Mouse (Mus musculus) gastrocnemius, adult 2 months (tissue): ENCODE data around the gene Mxra8. TPM values are rescaled to one million over a fixed set of nuclear protein-coding genes. Genes with fewer than 3 reads are reported as not detected.

ENCODE experiments used
- DNase-seq: peaks from one replicate; pipeline ENCODE4 v3.0.0; 2022
- H3K27ac ChIP-seq: fragments of 200-600 bp; 2 replicates; pipeline ENCODE4 v1.8.1; 2022; ENCODE audit warnings: mild to moderate bottlenecking
- H3K4me3 ChIP-seq: fragments of 200-600 bp; 2 replicates; pipeline ENCODE4 v1.8.1; 2022; ENCODE audit warnings: mild to moderate bottlenecking, moderate library complexity
- CTCF ChIP-seq: fragments of 200-600 bp; IDR thresholded peaks from 2 replicates; pipeline ENCODE4 v1.8.1; 2022; ENCODE audit warnings: antibody characterized with exemption, mild to moderate bottlenecking, moderate library complexity
- intact Hi-C: fragments of 180-260 bp; cut with DNase I; formaldehyde crosslinking; loops from one replicate; pipeline ENCODE4 v1.15.1; 2025
- total RNA-seq, 2 experiments: library from RNA; stranded (reverse); gene quantifications; 2 replicates each; pipeline ENCODE4 v1.2.3; 2021

Mxra8 gene
- total RNA-seq, 2 experiments from 2014 or later, result 26.4 to 31.3 TPM

GRCm38 (mm10) chr4:155853421-155853820 lies 13.9 kb downstream of the Mxra8 start:
- peak; percentile 30 for DNase-seq
- intact Hi-C loops, result loop anchor here (2.0 kb wide), 1 partner anchor 13 kb away; no protein-coding TSS in a partner anchor
- Histone ChIP-seq H3K4me3 (no peak overlapping the region), H3K27ac (no peak overlapping the region)
- no peak for TF ChIP-seq CTCF

- no peak overlapping the region for H3K27ac ChIP-seq
- no peak overlapping the region for H3K4me3 ChIP-seq
- intact Hi-C loops, result no loop called here
- no peak for TF ChIP-seq CTCF
- DNase-seq, result peak; percentile 22
Observed at GRCm38 (mm10) chr4:155854991-155855390, 15.5 kb downstream of the Mxra8 start.

GRCm38 (mm10) chr4:155856071-155856470 lies 16.6 kb downstream of the Mxra8 start:
- intact Hi-C loops, result no loop called here
- TF ChIP-seq CTCF, result no peak
- peak; percentile 17 for DNase-seq
- Histone ChIP-seq H3K27ac (no peak overlapping the region), H3K4me3 (no peak overlapping the region)

- Histone ChIP-seq H3K4me3 (no peak overlapping the region), H3K27ac (no peak overlapping the region)
- DNase-seq, result no peak
- TF ChIP-seq CTCF, result no peak
- intact Hi-C loops, result no loop called here
Observed at GRCm38 (mm10) chr4:155856881-155857280, 17.4 kb downstream of the Mxra8 start.

GRCm38 (mm10) chr4:155859318-155859717 lies 19.8 kb downstream of the Mxra8 start:
- no peak overlapping the region for H3K27ac ChIP-seq
- no peak for TF ChIP-seq CTCF
- DNase-seq, result peak; percentile 24
- intact Hi-C loops, result no loop called here
- H3K4me3 ChIP-seq, result no peak overlapping the region

- H3K27ac ChIP-seq, result no peak overlapping the region
- no peak for TF ChIP-seq CTCF
- intact Hi-C loops, result no loop called here
- peak; percentile 17 for DNase-seq
- H3K4me3 ChIP-seq, result no peak overlapping the region
Observed at GRCm38 (mm10) chr4:155861787-155862186, 22.3 kb downstream of the Mxra8 start.

- peak; percentile 20 for DNase-seq
Observed at GRCm38 (mm10) chr4:155863001-155863400, 23.5 kb downstream of the Mxra8 start, which contains the start of gene Tas1r3. Gene Tas1r3 (minus strand): TSS chr4:155863362.

GRCm38 (mm10) chr4:155868614-155869298 lies 29.3 kb downstream of the Mxra8 start:
- H3K27ac ChIP-seq, result peak overlapping the region; percentile 88
- DNase-seq, result peak; percentile 52
- H3K4me3 ChIP-seq, result peak overlapping the region; percentile 95
- intact Hi-C loops, result no loop called here
- no peak for TF ChIP-seq CTCF

More at GRCm38 (mm10) chr4:155863001-155863400, 23.5 kb downstream of the Mxra8 start, which contains the start of gene Tas1r3:
- no peak for TF ChIP-seq CTCF
- Histone ChIP-seq H3K4me3 (no peak within 1 kb of the TSS), H3K27ac (no peak within 1 kb of the TSS)
- intact Hi-C loops, result no loop called here

- Histone ChIP-seq H3K4me3 (peak within 1 kb of the TSS; percentile 95), H3K27ac (peak within 1 kb of the TSS; percentile 88)
- intact Hi-C loops, result loop anchor here (2.0 to 10.0 kb wide), 2 partner anchors 23 to 235 kb away; partner anchors contain the start of gene 9430015G10Rik
- peak; percentile 49 for TF ChIP-seq CTCF
- peak; percentile 98 for DNase-seq
Observed at GRCm38 (mm10) chr4:155869317-155870033, 30.0 kb downstream of the Mxra8 start, which contains the start of the genes Cptp and Ints11. Gene Cptp (minus strand): TSS chr4:155869440. Gene Ints11 (plus strand): TSS chr4:155869546.

GRCm38 (mm10) chr4:155871404-155871803 lies 31.9 kb downstream of the Mxra8 start:
- intact Hi-C loops, result loop anchor here (2.0 to 10.0 kb wide), 2 partner anchors 21 to 233 kb away; partner anchors contain the start of gene 9430015G10Rik
- no peak overlapping the region for H3K4me3 ChIP-seq
- no peak for DNase-seq
- TF ChIP-seq CTCF, result no peak
- no peak overlapping the region for H3K27ac ChIP-seq

- no peak for TF ChIP-seq CTCF
- no peak for DNase-seq
- peak overlapping the region; percentile 75 for H3K27ac ChIP-seq
- intact Hi-C loops, result no loop called here
- H3K4me3 ChIP-seq, result 0 out of 2 replicates have a peak overlapping the region, but pooled peaks have one; percentile 32
Observed at GRCm38 (mm10) chr4:155883587-155883986, 44.1 kb downstream of the Mxra8 start.

- H3K4me3 ChIP-seq, result no peak overlapping the region
- DNase-seq, result no peak
- H3K27ac ChIP-seq, result no peak overlapping the region
- TF ChIP-seq CTCF, result no peak
- intact Hi-C loops, result no loop called here
Observed at GRCm38 (mm10) chr4:155886330-155886729, 46.9 kb downstream of the Mxra8 start.

GRCm38 (mm10) chr4:155887674-155888073 lies 48.2 kb downstream of the Mxra8 start:
- DNase-seq, result no peak
- intact Hi-C loops, result no loop called here
- Histone ChIP-seq H3K27ac (no peak overlapping the region), H3K4me3 (no peak overlapping the region)
- no peak for TF ChIP-seq CTCF
